Mouse (Mus musculus) megakaryocyte, embryonic 14.5 days (primary cell): Measurements from ENCODE around the gene 6330409D20Rik.

Source experiments
- FLI1 ChIP-seq: IDR thresholded peaks from 2 replicates; pipeline ENCODE4 v1.6.1; 2012; ENCODE audit warnings: low read length, inconsistent platforms, mixed read lengths
- GATA1 ChIP-seq: IDR thresholded peaks from 3 replicates; pipeline ENCODE4 v1.6.1; 2012; ENCODE audit warnings: mixed read lengths, low read length, inconsistent platforms, borderline replicate concordance

GRCm38 (mm10) chr2:32750887-32751664 lies 10.3 kb upstream of the 6330409D20Rik start:
- no peak for TF ChIP-seq GATA1
- TF ChIP-seq FLI1, result no peak
